Mouse (Mus musculus) liver, embryonic 13.5 days (tissue): Measurements from ENCODE around the gene Nhsl1. TPM values are rescaled to one million over a fixed set of nuclear protein-coding genes. Genes with fewer than 3 reads are reported as not detected.

Experiments used
- ATAC-seq: fragments of 200-750 bp; cut with Nextera tagmentation; 2 replicates; pipeline ENCODE4 v1.8.0; 2017; ENCODE audit warnings: low read depth, mild to moderate bottlenecking, moderate number of reproducible peaks, moderate library complexity
- DNase-seq: peaks from one replicate; pipeline ENCODE4 v3.0.0; 2022
- H3K27ac ChIP-seq: fragments of 300-500 bp; sonication (generic); 2 replicates; pipeline ENCODE4 v1.5.1; 2015; ENCODE audit warnings: moderate library complexity, mild to moderate bottlenecking, inconsistent platforms
- H3K27me3 ChIP-seq: fragments of 300-500 bp; sonication (generic); 2 replicates; pipeline ENCODE4 v1.6.1; 2015; ENCODE audit warnings: mild to moderate bottlenecking, inconsistent platforms
- H3K36me3 ChIP-seq: fragments of 300-500 bp; sonication (generic); 2 replicates; pipeline ENCODE4 v1.6.1; 2015; ENCODE audit warnings: mild to moderate bottlenecking, inconsistent platforms
- H3K4me1 ChIP-seq: fragments of 300-500 bp; sonication (generic); replicated peaks from 2 replicates; pipeline ENCODE4 v1.6.1; 2015; ENCODE audit warnings: inconsistent platforms
- H3K4me2 ChIP-seq: fragments of 300-500 bp; sonication (generic); 2 replicates; pipeline ENCODE4 v1.6.1; 2015; ENCODE audit warnings: inconsistent platforms, mild to moderate bottlenecking, moderate library complexity
- H3K4me3 ChIP-seq: fragments of 300-500 bp; sonication (generic); replicated peaks from 2 replicates; pipeline ENCODE4 v1.5.1; 2015; ENCODE audit warnings: mild to moderate bottlenecking, inconsistent platforms
- H3K9ac ChIP-seq: fragments of 300-500 bp; sonication (generic); 2 replicates; pipeline ENCODE4 v1.6.1; 2015; ENCODE audit warnings: mild to moderate bottlenecking, inconsistent platforms
- H3K9me3 ChIP-seq: fragments of 300-500 bp; sonication (generic); replicated peaks from 2 replicates; pipeline ENCODE4 v1.6.1; 2016; ENCODE audit warnings: inconsistent platforms
- WGBS: fragments of 180-500 bp; shearing (Covaris S2); methylation state at CpG from one replicate; pipeline ENCODE4 v1.1.7; 2015; ENCODE audit not compliant: insufficient replicate concordance; 5-methylcytosine and 5-hydroxymethylcytosine counted together
- polyA plus RNA-seq: library from polyadenylated mRNA; unstranded; fragments of >200 nt; fragmentation: Nextera tagmentation; extraction: Ambion mirVana; gene quantifications from 2 replicates; pipeline ENCODE4 v1.2.1, GENCODE M21; 2015

The Nhsl1 gene
- polyA plus RNA-seq, 1 experiment from 2014 or later, result 0.50 TPM

GRCm38 (mm10) chr10:18375301-18375700, 56.5 kb downstream of the Nhsl1 start:
- Histone ChIP-seq H3K4me2 (no peak overlapping the region), H3K4me3 (no peak overlapping the region), H3K27me3 (no peaks in the 10 kb centered on the region), H3K27ac (no peak overlapping the region), H3K9me3 (no peaks in the 10 kb centered on the region), H3K9ac (no peak overlapping the region), H3K36me3 (no peaks in the 10 kb centered on the region), H3K4me1 (peaks cover 3% of the 10 kb centered on the region)
- no peak for ATAC-seq
- 72% methylated on average over 3 of the region's 3 CpGs for WGBS
- no peak for DNase-seq

GRCm38 (mm10) chr10:18384766-18385165, 66.0 kb downstream of the Nhsl1 start:
- H3K27me3 ChIP-seq, result no peaks in the 10 kb centered on the region
- no peak overlapping the region for H3K9ac ChIP-seq
- H3K4me2 ChIP-seq, result no peak overlapping the region
- 41% methylated on average over 2 of the region's 2 CpGs for WGBS
- H3K27ac ChIP-seq, result no peak overlapping the region
- ATAC-seq, result no peak
- H3K9me3 ChIP-seq, result no peaks in the 10 kb centered on the region
- no peaks in the 10 kb centered on the region for H3K4me1 ChIP-seq
- H3K4me3 ChIP-seq, result no peak overlapping the region
- no peaks in the 10 kb centered on the region for H3K36me3 ChIP-seq
- DNase-seq, result no peak

GRCm38 (mm10) chr10:18386224-18386623, 67.4 kb downstream of the Nhsl1 start:
- 51% methylated on average over 7 of the region's 7 CpGs for WGBS
- no peak overlapping the region for H3K9ac ChIP-seq
- no peaks in the 10 kb centered on the region for H3K36me3 ChIP-seq
- DNase-seq (no peak), ATAC-seq (no peak)
- no peaks in the 10 kb centered on the region for H3K27me3 ChIP-seq
- no peak overlapping the region for H3K4me3 ChIP-seq
- H3K4me1 ChIP-seq, result no peaks in the 10 kb centered on the region
- H3K4me2 ChIP-seq, result no peak overlapping the region
- H3K9me3 ChIP-seq, result no peaks in the 10 kb centered on the region
- no peak overlapping the region for H3K27ac ChIP-seq

GRCm38 (mm10) chr10:18388784-18389575, 70.2 kb downstream of the Nhsl1 start:
- H3K4me2 ChIP-seq, result no peak overlapping the region

GRCm38 (mm10) chr10:18390004-18390403, 71.2 kb downstream of the Nhsl1 start:
- Histone ChIP-seq H3K36me3 (no peaks in the 10 kb centered on the region), H3K27ac (no peak overlapping the region), H3K9ac (no peak overlapping the region), H3K4me3 (no peak overlapping the region), H3K4me2 (no peak overlapping the region), H3K4me1 (no peaks in the 10 kb centered on the region), H3K27me3 (no peaks in the 10 kb centered on the region), H3K9me3 (no peaks in the 10 kb centered on the region)
- WGBS, result 75% methylated on average over 15 of the region's 15 CpGs
- ATAC-seq (no peak), DNase-seq (no peak)

More at GRCm38 (mm10) chr10:18388784-18389575, 70.2 kb downstream of the Nhsl1 start:
- Histone ChIP-seq H3K9me3 (no peaks in the 10 kb centered on the region), H3K27me3 (no peaks in the 10 kb centered on the region), H3K4me1 (no peaks in the 10 kb centered on the region), H3K36me3 (no peaks in the 10 kb centered on the region), H3K27ac (no peak overlapping the region), H3K9ac (no peak overlapping the region), H3K4me3 (no peak overlapping the region)
- no peak for ATAC-seq
- 45% methylated on average over 10 of the region's 10 CpGs for WGBS
- no peak for DNase-seq

DNA sequence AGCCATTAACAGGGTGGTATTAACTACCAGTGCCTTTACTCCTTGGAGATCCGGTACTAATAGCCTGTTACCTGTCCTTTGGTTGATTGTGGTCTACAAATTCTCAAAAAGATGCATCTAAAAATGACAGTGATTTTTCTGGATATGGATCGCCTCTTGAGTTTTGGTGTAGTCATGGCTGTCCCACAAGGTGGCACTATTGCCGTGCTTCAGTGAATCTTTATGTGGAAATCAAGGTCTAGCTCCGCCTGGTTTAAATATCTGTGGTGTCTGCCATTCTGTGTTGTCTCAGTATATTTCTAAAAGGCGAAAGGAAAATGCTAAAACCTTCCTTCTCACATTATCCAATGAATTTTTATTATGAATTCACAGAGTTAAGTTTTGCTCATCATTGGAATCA, 72.8 kb downstream of the Nhsl1 start:
- H3K4me3 ChIP-seq, result no peak overlapping the region
- H3K4me1 ChIP-seq, result no peaks in the 10 kb centered on the region
- no peak overlapping the region for H3K27ac ChIP-seq
- WGBS, result 33% methylated on average over 5 of the region's 5 CpGs
- H3K9ac ChIP-seq, result no peak overlapping the region
- DNase-seq, result no peak
- no peaks in the 10 kb centered on the region for H3K36me3 ChIP-seq
- no peak overlapping the region for H3K4me2 ChIP-seq
- no peaks in the 10 kb centered on the region for H3K27me3 ChIP-seq
- ATAC-seq, result no peak
- no peaks in the 10 kb centered on the region for H3K9me3 ChIP-seq

DNA sequence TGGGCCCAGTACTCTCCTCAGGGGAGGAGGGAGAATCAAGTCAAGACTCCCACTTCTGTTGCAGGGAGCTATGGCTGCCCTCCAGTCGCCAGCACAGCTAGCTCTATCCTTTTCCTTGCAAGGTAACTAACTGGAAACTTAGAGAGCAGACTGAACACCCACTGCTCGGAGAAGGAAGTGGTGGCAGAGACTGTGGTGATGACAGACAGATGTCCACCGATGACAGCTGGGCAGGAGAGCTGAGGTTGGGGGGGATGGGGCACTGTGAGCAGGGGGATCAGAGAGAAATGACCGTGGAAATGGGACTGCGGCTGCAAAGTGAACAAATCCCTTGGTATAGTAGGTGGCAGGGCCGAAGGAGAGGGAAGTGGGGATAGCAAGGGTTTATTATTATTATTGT, 73.5 kb downstream of the Nhsl1 start:
- ATAC-seq, result no peak
- Histone ChIP-seq H3K4me2 (no peak overlapping the region), H3K36me3 (no peaks in the 10 kb centered on the region), H3K27ac (no peak overlapping the region), H3K4me3 (no peak overlapping the region), H3K9ac (no peak overlapping the region), H3K9me3 (no peaks in the 10 kb centered on the region), H3K4me1 (no peaks in the 10 kb centered on the region), H3K27me3 (no peaks in the 10 kb centered on the region)
- DNase-seq, result no peak
- WGBS, result 39% methylated on average over 6 of the region's 6 CpGs

GRCm38 (mm10) chr10:18393740-18394139, 75.0 kb downstream of the Nhsl1 start:
- Histone ChIP-seq H3K9me3 (no peaks in the 10 kb centered on the region), H3K27me3 (no peaks in the 10 kb centered on the region), H3K27ac (no peak overlapping the region), H3K4me1 (no peaks in the 10 kb centered on the region), H3K4me2 (no peak overlapping the region), H3K9ac (no peak overlapping the region), H3K36me3 (no peaks in the 10 kb centered on the region), H3K4me3 (no peak overlapping the region)
- 44% methylated on average over 3 of the region's 3 CpGs for WGBS
- ATAC-seq, result no peak
- DNase-seq, result no peak

DNA sequence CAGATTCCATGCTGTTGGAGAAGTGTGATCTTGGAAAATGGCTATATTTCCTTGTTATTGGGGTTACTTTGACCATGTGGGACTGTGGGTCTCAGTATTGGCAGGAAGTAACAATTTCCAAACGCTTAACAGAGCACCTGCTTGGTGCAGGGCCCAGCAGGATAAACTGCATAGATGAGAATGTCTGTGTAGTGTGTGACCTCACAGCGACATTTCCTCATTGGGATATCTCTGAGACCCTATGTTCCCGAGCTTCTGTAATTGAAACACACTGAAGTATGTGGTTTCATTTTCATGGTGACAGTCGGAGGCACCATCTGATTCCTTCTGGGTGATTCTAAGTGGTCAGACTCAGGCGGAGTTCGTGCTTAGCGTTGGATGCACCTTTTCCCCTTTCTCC, 75.5 kb downstream of the Nhsl1 start:
- Histone ChIP-seq H3K9ac (no peak overlapping the region), H3K27me3 (no peaks in the 10 kb centered on the region), H3K36me3 (no peaks in the 10 kb centered on the region), H3K9me3 (no peaks in the 10 kb centered on the region), H3K4me3 (no peak overlapping the region), H3K4me2 (no peak overlapping the region), H3K4me1 (no peaks in the 10 kb centered on the region), H3K27ac (no peak overlapping the region)
- DNase-seq (no peak), ATAC-seq (no peak)
- 56% methylated on average over 7 of the region's 7 CpGs for WGBS

DNA sequence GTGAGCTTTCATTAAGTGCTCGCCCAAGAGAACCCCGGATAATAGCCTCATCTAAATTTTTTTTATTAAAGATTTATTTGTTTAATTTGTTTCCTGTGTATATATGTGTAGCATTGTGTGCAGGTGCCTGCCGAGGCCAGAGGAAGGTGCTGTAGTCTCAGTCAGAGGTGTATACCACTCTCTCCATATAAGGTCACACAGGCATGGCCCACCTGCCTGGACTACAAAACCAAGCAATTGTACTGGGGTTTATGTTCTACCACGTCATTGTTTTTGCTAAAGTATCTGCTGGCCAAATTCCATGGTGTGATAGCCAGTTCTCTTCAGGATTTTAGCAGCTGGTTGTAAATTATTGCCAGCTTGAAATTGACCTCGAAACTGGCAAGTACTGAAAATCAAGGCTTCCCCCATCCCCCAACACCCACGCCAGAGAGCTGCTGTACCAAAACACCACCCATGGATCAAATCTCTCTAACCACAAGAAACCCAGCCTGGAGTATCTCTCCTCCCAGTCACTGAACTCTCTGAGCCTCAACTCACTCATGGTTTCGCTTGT, 81.4 kb downstream of the Nhsl1 start:
- no peak overlapping the region for H3K4me3 ChIP-seq
- no peak overlapping the region for H3K4me2 ChIP-seq
- H3K4me1 ChIP-seq, result no peaks in the 10 kb centered on the region; the same call in 1 of the 2 replicates
- no peak overlapping the region for H3K27ac ChIP-seq
- H3K36me3 ChIP-seq, result no peaks in the 10 kb centered on the region
- ATAC-seq (no peak), DNase-seq (no peak)
- H3K9me3 ChIP-seq, result no peaks in the 10 kb centered on the region
- no peak overlapping the region for H3K9ac ChIP-seq
- H3K27me3 ChIP-seq, result no peaks in the 10 kb centered on the region
- WGBS, result 51% methylated on average over 7 of the region's 7 CpGs

GRCm38 (mm10) chr10:18400998-18401397, 82.2 kb downstream of the Nhsl1 start:
- DNase-seq (no peak), ATAC-seq (no peak)
- WGBS, result 69% methylated on average over 8 of the region's 8 CpGs
- no peaks in the 10 kb centered on the region for H3K36me3 ChIP-seq
- H3K27me3 ChIP-seq, result no peaks in the 10 kb centered on the region
- no peaks in the 10 kb centered on the region; the same call in 1 of the 2 replicates for H3K4me1 ChIP-seq
- H3K9ac ChIP-seq, result no peak overlapping the region
- no peaks in the 10 kb centered on the region for H3K9me3 ChIP-seq
- H3K4me2 ChIP-seq, result no peak overlapping the region
- H3K4me3 ChIP-seq, result no peak overlapping the region
- no peak overlapping the region for H3K27ac ChIP-seq

DNA sequence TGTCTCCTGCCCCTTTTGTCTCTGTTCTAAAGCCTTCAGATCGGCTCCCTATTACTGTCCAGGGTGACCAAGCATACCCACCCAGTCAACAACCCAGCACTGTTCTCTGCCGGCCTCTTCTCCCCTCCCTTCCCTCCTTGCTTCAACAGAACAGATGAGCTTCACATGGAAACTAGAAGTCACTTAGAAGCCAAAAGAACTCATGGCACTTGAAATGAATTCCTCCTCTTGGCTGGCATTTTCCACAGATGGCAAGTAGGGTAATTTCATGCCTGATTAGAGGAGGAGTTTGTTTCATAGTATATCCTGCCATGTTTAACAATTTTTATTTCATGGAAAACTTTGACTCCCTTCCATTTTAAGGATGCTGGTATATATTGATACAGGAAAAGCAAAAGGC, 85.2 kb downstream of the Nhsl1 start:
- no peak overlapping the region for H3K9ac ChIP-seq
- H3K4me3 ChIP-seq, result no peak overlapping the region
- no peaks in the 10 kb centered on the region for H3K36me3 ChIP-seq
- no peaks in the 10 kb centered on the region for H3K9me3 ChIP-seq
- DNase-seq (no peak), ATAC-seq (no peak)
- H3K27me3 ChIP-seq, result no peaks in the 10 kb centered on the region
- peaks cover 17% of the 10 kb centered on the region for H3K4me1 ChIP-seq
- no peak overlapping the region for H3K4me2 ChIP-seq
- no peak overlapping the region for H3K27ac ChIP-seq
- 55% methylated on average over 2 of the region's 2 CpGs for WGBS
